Mouse (Mus musculus): ENCODE data around the gene Opa1. TPM values are rescaled to one million over a fixed set of nuclear protein-coding genes. Genes with fewer than 3 reads are reported as not detected.

Gene Opa1
- polyA plus RNA-seq (2015; fragmentation: Nextera tagmentation; extraction: Ambion mirVana): 35.0 and 38.0 TPM in 2 replicates

DNA sequence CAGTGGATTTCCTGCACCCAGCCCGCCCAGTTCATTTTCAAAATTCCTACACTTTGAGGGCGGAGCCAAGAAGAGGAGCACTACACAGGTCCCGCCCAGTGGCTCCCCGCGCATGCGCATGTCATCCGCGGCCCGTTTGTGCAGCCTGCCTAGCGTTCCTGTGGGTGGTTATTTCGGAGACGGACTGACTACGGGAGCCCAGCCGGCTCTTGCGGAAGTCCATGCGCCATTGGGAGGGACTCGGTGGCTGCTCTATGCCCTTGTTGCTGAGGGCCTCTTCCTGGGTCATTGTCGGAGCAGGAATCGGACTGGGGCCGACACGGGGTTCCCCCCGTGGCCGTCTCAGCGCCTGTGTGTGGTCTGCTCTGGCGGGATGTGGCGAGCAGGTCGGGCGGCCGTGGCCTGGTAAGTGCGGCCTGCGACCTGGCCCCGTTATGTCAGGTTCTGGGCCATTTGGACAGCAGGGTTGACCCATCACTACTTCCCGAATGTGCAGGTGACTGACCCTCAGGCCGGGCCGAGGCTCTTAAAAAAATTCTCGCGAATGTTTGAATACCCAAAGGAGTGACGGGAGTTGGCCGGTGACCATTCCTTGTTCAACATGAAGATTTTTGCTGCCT lies at the start of gene Opa1:
Opa1 (plus strand) TSS at position 168 of the 620 bp plus-strand sequence.
- peaks cover 5% of the 10 kb centered on the region; the same call in 1 of the 2 replicates for H3K4me1 ChIP-seq (replicated peaks)
- no peaks in the 10 kb centered on the region for H3K27me3 ChIP-seq (replicated peaks)
- no peaks in the 10 kb centered on the region for H3K9me3 ChIP-seq
- peak within 1 kb of the TSS; percentile 95 for H3K9ac ChIP-seq
- peak within 1 kb of the TSS; percentile 80 for H3K4me2 ChIP-seq (replicated peaks)
- WGBS: under 1% methylated on average over 39 of the region's 39 CpGs
- no peaks in the 10 kb centered on the region for H3K36me3 ChIP-seq
- peak within 1 kb of the TSS; percentile 52; the same call in 1 of the 2 replicates for H3K27ac ChIP-seq
- peak within 1 kb of the TSS; percentile 90 for H3K4me3 ChIP-seq (replicated peaks)
- ATAC-seq: peak; percentile 99

DNA sequence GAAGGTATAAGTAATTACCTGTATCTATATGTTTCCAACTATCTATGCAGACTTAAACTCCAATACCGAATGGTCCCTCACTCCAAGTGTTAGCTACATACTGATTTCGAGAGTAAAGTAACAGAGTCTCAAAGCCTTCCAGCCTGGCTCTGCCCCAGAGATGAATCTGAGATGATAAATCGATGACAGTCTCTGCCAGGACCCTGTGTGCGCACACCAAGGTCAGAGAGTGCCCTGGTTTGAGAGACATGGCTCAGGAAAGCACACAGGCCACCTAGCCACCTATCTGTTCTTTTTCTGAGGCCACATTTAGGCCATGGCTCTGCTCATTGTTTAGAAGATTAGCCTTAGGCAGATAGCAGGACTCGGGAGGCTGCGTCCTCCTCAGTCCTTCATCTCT lies 45.5 kb upstream of the Opa1 start:
- 68% methylated on average over 6 of the region's 6 CpGs for WGBS
- H3K36me3 ChIP-seq: no peaks in the 10 kb centered on the region

DNA sequence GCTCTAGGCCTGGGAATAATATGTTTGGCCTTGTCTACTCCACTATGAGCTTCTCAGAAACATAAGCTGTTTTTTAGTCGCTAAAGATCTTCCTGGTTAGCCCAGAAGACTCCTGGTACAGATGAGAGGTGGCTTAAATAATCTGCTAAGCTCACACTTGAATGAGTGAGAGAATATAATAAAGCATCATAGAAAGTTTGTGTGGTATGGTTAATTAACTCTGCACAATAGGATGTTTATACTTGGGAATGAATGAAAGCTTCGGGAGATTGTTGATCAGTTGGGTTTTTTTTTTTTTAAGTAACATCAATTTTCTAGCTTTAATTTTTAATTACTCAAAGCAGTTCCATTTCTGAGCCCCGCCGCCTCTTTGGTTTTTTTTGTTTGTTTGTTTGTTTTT lies 43.3 kb upstream of the Opa1 start:
- H3K9ac ChIP-seq: no peak overlapping the region
- no peaks in the 10 kb centered on the region for H3K27me3 ChIP-seq (replicated peaks)
- no peaks in the 10 kb centered on the region for H3K4me1 ChIP-seq (replicated peaks)
- no peak overlapping the region for H3K27ac ChIP-seq
- no peak for ATAC-seq
- H3K9me3 ChIP-seq: no peaks in the 10 kb centered on the region
- H3K4me3 ChIP-seq (replicated peaks): no peak overlapping the region
- H3K4me2 ChIP-seq (replicated peaks): no peak overlapping the region
- no peaks in the 10 kb centered on the region for H3K36me3 ChIP-seq
- 84% methylated on average over 4 of the region's 4 CpGs for WGBS

More for the DNA sequence above, 45.5 kb upstream of the Opa1 start:
- Histone ChIP-seq H3K27ac (no peak overlapping the region), H3K27me3 (replicated peaks) (no peaks in the 10 kb centered on the region), H3K4me1 (replicated peaks) (no peaks in the 10 kb centered on the region), H3K4me2 (replicated peaks) (no peak overlapping the region), H3K9me3 (no peaks in the 10 kb centered on the region), H3K9ac (no peak overlapping the region), H3K4me3 (replicated peaks) (no peak overlapping the region)
- ATAC-seq: no peak

DNA sequence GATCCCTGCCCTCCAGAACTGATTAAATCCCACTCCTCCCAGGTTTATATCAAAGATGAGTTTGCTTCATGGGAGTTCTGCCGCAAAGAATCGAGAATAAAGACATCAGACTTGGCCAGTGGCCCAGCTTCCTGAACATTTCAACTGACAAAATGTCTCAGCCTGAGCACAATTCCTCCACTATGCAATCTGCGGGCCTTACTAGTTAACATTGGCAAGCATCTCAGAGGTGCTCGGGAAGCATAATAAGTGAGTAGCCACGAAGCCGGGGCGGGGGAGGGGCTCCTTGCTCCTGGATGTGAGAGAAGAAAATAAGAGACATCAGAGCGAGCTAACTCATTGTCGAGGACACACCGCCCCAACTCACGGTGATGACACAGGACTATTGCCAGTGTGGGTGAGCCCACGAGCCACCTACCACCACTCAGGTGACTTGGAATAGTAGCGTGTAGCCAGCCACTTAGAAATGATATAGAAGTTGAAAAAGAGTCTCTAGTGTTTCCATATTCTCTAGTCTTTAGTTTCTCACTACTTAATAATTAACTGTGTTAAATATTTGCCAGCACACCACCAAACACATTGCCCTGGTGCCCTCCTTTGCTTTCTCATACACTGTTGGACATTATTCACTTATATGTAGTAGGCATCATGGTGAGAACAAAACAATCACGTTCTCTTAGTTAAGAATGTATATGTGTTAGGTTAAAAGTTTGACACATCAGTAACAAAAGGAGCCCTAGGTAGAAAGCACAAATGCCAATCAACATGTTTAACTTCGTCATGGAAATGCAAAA lies 42.5 kb upstream of the Opa1 start:
- H3K27ac ChIP-seq: no peak overlapping the region
- 78% methylated on average over 15 of the region's 15 CpGs for WGBS
- no peak for ATAC-seq
- no peak overlapping the region for H3K9ac ChIP-seq
- H3K27me3 ChIP-seq (replicated peaks): no peaks in the 10 kb centered on the region
- no peaks in the 10 kb centered on the region for H3K36me3 ChIP-seq
- no peak overlapping the region for H3K4me3 ChIP-seq (replicated peaks)
- H3K4me2 ChIP-seq (replicated peaks): no peak overlapping the region
- H3K9me3 ChIP-seq: no peaks in the 10 kb centered on the region
- no peaks in the 10 kb centered on the region; the same call in 1 of the 2 replicates for H3K4me1 ChIP-seq (replicated peaks)

DNA sequence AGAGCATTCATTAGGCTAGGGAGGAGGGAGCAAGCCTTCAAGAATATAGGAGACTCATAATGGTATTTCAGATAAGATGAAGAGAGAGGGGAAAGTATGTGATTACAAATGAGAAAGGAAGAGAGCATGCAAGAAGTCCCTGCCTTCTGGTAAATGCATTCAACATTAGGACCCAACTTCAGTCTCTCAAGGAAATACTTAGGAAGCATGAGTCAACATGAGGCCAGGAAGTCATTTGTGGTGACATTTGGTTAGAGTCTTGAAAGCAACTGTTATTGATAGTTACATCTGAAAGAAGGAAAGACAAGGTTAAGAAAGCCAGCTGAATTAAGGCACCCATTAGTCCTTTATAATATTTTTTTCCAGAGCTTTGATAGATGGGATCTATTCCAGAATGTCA lies 39.2 kb upstream of the Opa1 start:
- Histone ChIP-seq H3K36me3 (no peaks in the 10 kb centered on the region), H3K27me3 (replicated peaks) (no peaks in the 10 kb centered on the region), H3K4me3 (replicated peaks) (no peak overlapping the region), H3K9ac (no peak overlapping the region), H3K9me3 (no peaks in the 10 kb centered on the region), H3K4me1 (replicated peaks) (no peaks in the 10 kb centered on the region; the same call in 1 of the 2 replicates), H3K27ac (no peak overlapping the region), H3K4me2 (replicated peaks) (no peak overlapping the region)
- no peak for ATAC-seq

DNA sequence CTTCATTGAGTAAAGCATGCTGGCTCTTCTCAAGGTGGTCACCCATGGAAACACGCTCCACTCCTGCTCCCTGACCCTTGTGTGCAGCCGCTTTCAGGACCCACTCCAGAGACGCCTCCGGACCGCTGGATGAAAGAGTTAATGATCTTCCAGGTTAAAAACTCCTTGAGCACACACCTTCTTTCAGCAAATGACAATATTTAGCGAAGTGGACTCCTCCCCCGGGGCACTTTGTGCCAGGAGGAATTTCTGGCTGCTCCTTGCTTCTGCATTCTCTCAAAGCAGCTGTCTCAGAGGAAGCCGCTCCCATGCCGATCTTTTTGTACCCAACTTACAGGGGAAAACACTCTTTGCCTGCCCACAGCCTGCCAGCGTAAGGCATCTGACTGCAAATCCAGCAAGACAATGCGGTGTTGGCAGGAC lies 37.9 kb upstream of the Opa1 start:
- Histone ChIP-seq H3K36me3 (no peaks in the 10 kb centered on the region), H3K27ac (no peak overlapping the region), H3K9me3 (no peaks in the 10 kb centered on the region), H3K9ac (no peak overlapping the region), H3K4me2 (replicated peaks) (peak overlapping the region; percentile 43), H3K27me3 (replicated peaks) (no peaks in the 10 kb centered on the region), H3K4me1 (replicated peaks) (no peaks in the 10 kb centered on the region; the same call in 1 of the 2 replicates), H3K4me3 (replicated peaks) (peak overlapping the region; percentile 7; the same call in 1 of the 2 replicates)
- no peak for ATAC-seq
- WGBS: 50% methylated on average over 11 of the region's 11 CpGs

DNA sequence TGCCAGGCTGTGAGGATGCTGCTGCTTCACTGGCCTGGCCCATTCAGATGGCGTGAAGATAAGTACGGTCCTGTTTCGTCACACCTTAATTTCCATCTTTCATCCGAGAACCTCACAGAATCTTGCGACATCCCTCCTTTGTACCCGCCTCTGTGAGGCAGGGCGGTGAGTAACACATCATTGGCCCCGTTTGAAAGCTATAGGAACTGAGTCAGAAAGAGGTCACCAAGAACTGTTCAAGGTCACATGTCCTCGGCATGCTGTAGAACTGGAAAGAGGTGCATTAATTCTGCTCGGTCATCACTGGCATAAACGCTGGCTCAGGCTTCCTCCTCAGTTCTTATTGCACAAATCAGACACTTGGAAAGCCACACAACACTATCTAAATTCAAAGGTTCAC lies 34.3 kb upstream of the Opa1 start, which contains the start of gene Atp13a4:
Atp13a4 (minus strand) TSS at position 36 of the 400 bp plus-strand sequence.
- Histone ChIP-seq H3K27me3 (replicated peaks) (no peaks in the 10 kb centered on the region), H3K4me2 (replicated peaks) (no peak within 1 kb of the TSS), H3K4me3 (replicated peaks) (no peak within 1 kb of the TSS), H3K4me1 (replicated peaks) (no peaks in the 10 kb centered on the region; the same call in 1 of the 2 replicates), H3K9me3 (no peaks in the 10 kb centered on the region), H3K27ac (no peak within 1 kb of the TSS), H3K9ac (no peak within 1 kb of the TSS), H3K36me3 (no peaks in the 10 kb centered on the region)
- WGBS: 82% methylated on average over 11 of the region's 11 CpGs
- no peak for ATAC-seq

DNA sequence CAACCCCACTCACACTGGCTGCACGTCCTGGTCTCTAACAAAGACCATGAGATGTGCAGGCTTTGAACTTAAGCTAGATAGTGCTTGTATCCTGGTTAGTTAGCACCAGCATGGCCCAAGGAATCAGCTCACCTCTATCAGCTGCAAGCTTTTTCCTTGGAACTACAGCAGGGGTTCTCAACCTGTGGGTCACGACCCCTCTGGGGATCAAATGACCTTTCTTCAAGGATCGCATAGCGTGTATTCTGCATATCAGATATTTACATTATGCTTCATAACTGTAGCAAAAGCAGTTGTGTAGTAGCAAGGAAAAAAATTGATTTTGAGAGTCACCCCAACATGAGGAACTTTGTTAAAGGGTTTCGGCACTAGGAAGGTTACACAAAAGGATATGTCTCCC lies 19.5 kb upstream of the Opa1 start:
- no peaks in the 10 kb centered on the region for H3K9me3 ChIP-seq
- H3K9ac ChIP-seq: no peak overlapping the region
- H3K27me3 ChIP-seq (replicated peaks): no peaks in the 10 kb centered on the region
- no peak for ATAC-seq
- H3K27ac ChIP-seq: no peak overlapping the region
- no peaks in the 10 kb centered on the region for H3K36me3 ChIP-seq
- H3K4me2 ChIP-seq (replicated peaks): no peak overlapping the region
- 83% methylated on average over 5 of the region's 5 CpGs for WGBS
- H3K4me1 ChIP-seq (replicated peaks): no peaks in the 10 kb centered on the region
- H3K4me3 ChIP-seq (replicated peaks): no peak overlapping the region

DNA sequence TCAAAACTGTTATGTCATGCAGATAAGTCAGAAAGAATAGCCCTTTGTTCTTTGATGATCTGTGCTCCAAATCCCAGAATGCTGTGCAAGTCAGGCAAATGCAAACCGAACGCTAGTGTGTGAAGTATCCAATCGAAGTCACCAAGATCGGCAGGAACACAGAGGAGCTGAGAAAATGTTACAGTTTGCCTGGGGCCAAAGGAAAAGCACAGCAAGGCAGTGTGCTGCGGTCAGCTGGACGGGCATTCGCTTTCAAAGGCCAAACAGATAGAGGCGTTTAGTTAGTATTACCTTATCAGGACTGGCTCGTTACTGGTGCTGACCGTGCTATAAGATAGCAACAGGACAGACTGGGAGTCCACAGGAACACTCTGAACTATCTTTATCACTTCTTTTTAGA lies 18.7 kb upstream of the Opa1 start:
- H3K4me3 ChIP-seq (replicated peaks): no peak overlapping the region
- H3K4me2 ChIP-seq (replicated peaks): peak overlapping the region; percentile 45
- H3K4me1 ChIP-seq (replicated peaks): no peaks in the 10 kb centered on the region
- 29% methylated on average over 10 of the region's 10 CpGs for WGBS
- no peaks in the 10 kb centered on the region for H3K27me3 ChIP-seq (replicated peaks)
- H3K36me3 ChIP-seq: no peaks in the 10 kb centered on the region
- H3K9ac ChIP-seq: no peak overlapping the region
- H3K27ac ChIP-seq: no peak overlapping the region
- ATAC-seq: peak; percentile 59
- no peaks in the 10 kb centered on the region for H3K9me3 ChIP-seq

DNA sequence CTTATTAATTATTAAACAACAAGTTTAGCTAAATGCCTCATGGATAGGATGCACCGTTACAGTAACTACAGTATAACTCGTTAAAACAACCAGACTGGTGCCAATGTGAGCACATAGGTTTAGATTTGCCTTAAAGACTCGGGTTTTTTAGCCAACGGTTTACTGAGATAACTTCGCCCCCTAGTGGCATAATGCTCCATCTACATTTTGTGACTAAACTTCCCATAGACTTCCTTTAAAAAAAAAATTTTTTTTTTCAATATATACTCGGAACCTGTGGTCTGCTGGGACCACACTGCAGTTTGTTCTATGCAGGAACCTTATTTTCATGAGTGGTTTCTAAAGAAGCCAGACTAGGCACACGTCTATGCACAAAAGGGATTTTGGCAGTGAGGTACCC lies 18.3 kb upstream of the Opa1 start:
- peak; percentile 49 for ATAC-seq
- peak overlapping the region; percentile 45 for H3K4me2 ChIP-seq (replicated peaks)
- no peak overlapping the region for H3K9ac ChIP-seq
- 6% methylated on average over 7 of the region's 7 CpGs for WGBS
- no peaks in the 10 kb centered on the region for H3K9me3 ChIP-seq
- H3K36me3 ChIP-seq: no peaks in the 10 kb centered on the region
- H3K27me3 ChIP-seq (replicated peaks): no peaks in the 10 kb centered on the region
- no peak overlapping the region for H3K27ac ChIP-seq
- H3K4me1 ChIP-seq (replicated peaks): no peaks in the 10 kb centered on the region
- H3K4me3 ChIP-seq (replicated peaks): no peak overlapping the region

DNA sequence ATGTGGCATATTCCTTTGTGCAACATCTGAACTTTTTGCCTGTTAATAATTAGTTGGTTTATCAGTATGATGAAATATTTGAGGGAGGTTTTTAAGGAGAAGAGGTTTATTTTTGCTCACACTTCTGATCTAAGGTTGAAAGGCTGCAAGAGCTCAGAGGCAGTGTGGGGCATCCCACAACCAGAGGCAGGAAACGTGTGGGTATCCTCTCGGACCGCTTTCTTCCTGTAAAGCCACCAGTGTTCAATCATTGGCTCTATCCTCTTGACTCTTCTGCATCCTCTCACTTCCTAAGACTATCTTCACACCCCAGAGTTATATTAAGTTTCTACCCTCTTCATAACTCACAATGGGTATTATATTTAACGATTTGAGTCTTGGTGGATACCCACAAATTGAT lies 5.1 kb upstream of the Opa1 start:
- no peak overlapping the region for H3K9ac ChIP-seq
- ATAC-seq: no peak
- 68% methylated on average over 4 of the region's 4 CpGs for WGBS

DNA sequence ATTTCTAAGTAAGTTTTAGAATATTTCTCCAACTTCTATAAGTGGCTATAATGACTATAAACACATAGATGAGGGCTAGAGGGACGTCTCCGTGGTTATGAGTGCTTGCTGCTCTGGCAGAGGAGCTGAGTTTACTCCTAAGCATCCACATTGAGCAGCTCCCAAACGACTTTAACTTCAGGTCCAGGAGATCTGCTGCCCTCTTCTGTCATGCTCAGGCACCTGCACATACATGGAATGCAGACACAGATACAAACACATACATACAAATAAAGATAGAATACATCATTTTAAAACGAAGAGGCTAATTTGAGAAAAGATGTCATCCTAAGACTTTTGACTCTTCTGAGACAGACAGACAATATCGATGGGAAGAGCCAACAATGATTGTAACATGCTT lies 3.5 kb upstream of the Opa1 start:
- Histone ChIP-seq H3K9me3 (no peaks in the 10 kb centered on the region), H3K27ac (no peak overlapping the region), H3K4me2 (replicated peaks) (no peak overlapping the region), H3K4me1 (replicated peaks) (peaks cover 4% of the 10 kb centered on the region; the same call in 1 of the 2 replicates), H3K9ac (no peak overlapping the region), H3K36me3 (no peaks in the 10 kb centered on the region), H3K27me3 (replicated peaks) (no peaks in the 10 kb centered on the region), H3K4me3 (replicated peaks) (no peak overlapping the region)
- 8% methylated on average over 5 of the region's 5 CpGs for WGBS
- ATAC-seq: no peak

More for the DNA sequence above, 5.1 kb upstream of the Opa1 start:
- Histone ChIP-seq H3K4me3 (replicated peaks) (no peak overlapping the region), H3K27ac (no peak overlapping the region), H3K4me2 (replicated peaks) (no peak overlapping the region), H3K27me3 (replicated peaks) (no peaks in the 10 kb centered on the region), H3K9me3 (no peaks in the 10 kb centered on the region), H3K4me1 (replicated peaks) (no peaks in the 10 kb centered on the region), H3K36me3 (no peaks in the 10 kb centered on the region)
